In the genomic region with DNA sequence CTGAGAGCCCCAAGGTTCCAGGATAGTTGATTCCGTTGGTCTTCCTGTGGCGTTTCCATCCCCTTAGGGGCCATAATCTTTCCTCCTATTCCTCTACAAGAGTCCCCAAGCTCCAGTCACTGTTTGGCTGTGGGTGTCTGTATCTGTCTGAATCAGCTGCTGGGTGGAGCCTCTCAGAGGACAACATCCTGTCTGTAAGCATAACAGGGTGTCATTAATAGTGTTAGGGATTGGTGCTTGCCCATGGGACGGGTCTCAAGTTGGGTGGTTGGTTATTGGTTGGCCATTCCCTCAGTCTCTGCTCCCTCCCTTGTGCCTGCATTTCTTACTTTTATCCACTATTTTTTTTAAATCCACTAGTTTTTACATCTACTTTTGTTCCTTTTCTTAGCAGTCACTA, we compare ENCODE assay signal across 8 mouse cellular contexts.
"Had no signal": no experiment of that assay in that cellular context is flagged by ENCODE, and none has a peak within 500 bp of the region (broad histone marks: within the 10 kb centered on the region; RNA-seq: fewer than 3 reads in every experiment).

No protein-coding gene starts in this region.

- ATAC-seq: liver, postnatal 0 days; midbrain, embryonic 13.5 days; midbrain, embryonic 15.5 days had no signal

- DNase-seq: liver, postnatal 0 days; lung, adult 2 months; right cerebral cortex, postnatal 14 days; thymus, adult 2 months; thymus, postnatal 25 days; thymus, postnatal 4 days had no signal
